Mouse (Mus musculus): ENCODE measurements around the gene Olfr1420. TPM values are rescaled to one million over a fixed set of nuclear protein-coding genes. Genes with fewer than 3 reads are reported as not detected.
A peak's percentile ranks its signal among the peaks of the same experiment; 100 is the strongest.

Olfr1420 gene
- polyA plus RNA-seq, 1 experiment from 2014 or later = not detected

Small RNA genes within 50 kb of the gene (microRNA-seq; reads per million reads assigned to microRNA genes)
- gene Mir6994 (ENCODE audit: borderline number of aligned reads) = 11.2 reads per million, percentile 19 among the genes with 10 or more reads in this experiment

Other genes with a start within 250 kb of the Olfr1420 start
- 0.32 and 0.49 TPM in 2 replicates for gene Ms4a3, start 245.7 kb upstream of the Olfr1420 start, polyA plus RNA-seq (2015; fragmentation: Nextera tagmentation; extraction: Ambion mirVana)
- not detected in 2 replicates for gene Oosp2, start 226.0 kb upstream of the Olfr1420 start, polyA plus RNA-seq (2015; fragmentation: Nextera tagmentation; extraction: Ambion mirVana)
- gene Oosp1, start 195.4 kb upstream of the Olfr1420 start, polyA plus RNA-seq (2015; fragmentation: Nextera tagmentation; extraction: Ambion mirVana) = 0.24 and 0.56 TPM in 2 replicates
- gene Oosp3, start 189.5 kb upstream of the Olfr1420 start, polyA plus RNA-seq (2015; fragmentation: Nextera tagmentation; extraction: Ambion mirVana) = not detected in 2 replicates
- 0.18 TPM in 1 of 2 replicates, not detected in the other for gene Gif, start 139.0 kb upstream of the Olfr1420 start, polyA plus RNA-seq (2015; fragmentation: Nextera tagmentation; extraction: Ambion mirVana)
- 52.1 and 54.3 TPM in 2 replicates for gene Mrpl16, start 116.2 kb upstream of the Olfr1420 start, polyA plus RNA-seq (2015; fragmentation: Nextera tagmentation; extraction: Ambion mirVana)
- gene Stx3, start 67.2 kb upstream of the Olfr1420 start, polyA plus RNA-seq (2015; fragmentation: Nextera tagmentation; extraction: Ambion mirVana) = 4.4 and 4.8 TPM in 2 replicates
- not detected in 2 replicates for gene Olfr1417, start 47.3 kb upstream of the Olfr1420 start, polyA plus RNA-seq (2015; fragmentation: Nextera tagmentation; extraction: Ambion mirVana)
- gene Olfr1418, start 25.5 kb upstream of the Olfr1420 start, polyA plus RNA-seq (2015; fragmentation: Nextera tagmentation; extraction: Ambion mirVana) = not detected in 2 replicates
- not detected in 2 replicates for gene Olfr1419, start 11.5 kb upstream of the Olfr1420 start, polyA plus RNA-seq (2015; fragmentation: Nextera tagmentation; extraction: Ambion mirVana)
- gene Patl1, start 25.8 kb downstream of the Olfr1420 start, polyA plus RNA-seq (2015; fragmentation: Nextera tagmentation; extraction: Ambion mirVana) = 12.5 and 13.1 TPM in 2 replicates
- 5.4 and 6.5 TPM in 2 replicates for gene Osbp, start 79.4 kb downstream of the Olfr1420 start, polyA plus RNA-seq (2015; fragmentation: Nextera tagmentation; extraction: Ambion mirVana)
- not detected in 2 replicates for gene Olfr1423, start 154.8 kb downstream of the Olfr1420 start, polyA plus RNA-seq (2015; fragmentation: Nextera tagmentation; extraction: Ambion mirVana)
- gene Olfr1424, start 176.1 kb downstream of the Olfr1420 start, polyA plus RNA-seq (2015; fragmentation: Nextera tagmentation; extraction: Ambion mirVana) = not detected in 2 replicates
- not detected in 2 replicates for gene Olfr1425, start 191.2 kb downstream of the Olfr1420 start, polyA plus RNA-seq (2015; fragmentation: Nextera tagmentation; extraction: Ambion mirVana)
- not detected in 2 replicates for gene Olfr1426, start 205.4 kb downstream of the Olfr1420 start, polyA plus RNA-seq (2015; fragmentation: Nextera tagmentation; extraction: Ambion mirVana)
- gene Olfr1427, start 216.8 kb downstream of the Olfr1420 start, polyA plus RNA-seq (2015; fragmentation: Nextera tagmentation; extraction: Ambion mirVana) = not detected in 2 replicates
- gene Olfr1428, start 229.3 kb downstream of the Olfr1420 start, polyA plus RNA-seq (2015; fragmentation: Nextera tagmentation; extraction: Ambion mirVana) = not detected in 2 replicates
- not detected in 2 replicates for gene Olfr76, start 236.6 kb downstream of the Olfr1420 start, polyA plus RNA-seq (2015; fragmentation: Nextera tagmentation; extraction: Ambion mirVana)